Mouse (Mus musculus): ENCODE data around the gene Grhpr.
"Not testable (repeated sequence)": the region's sequence is repeated elsewhere in the genome, so short reads cannot be mapped to it uniquely, and the experiment has no call there.

The Grhpr gene

GRCm38 (mm10) chr4:44974331-44974730, 6.9 kb upstream of the Grhpr start:
- no peak for DNase-seq (ENCODE audit: low spot score)

- no peak for DNase-seq (ENCODE audit: low spot score)
These were observed 5.1 kb upstream of the Grhpr start for GRCm38 (mm10) chr4:44976026-44976615.

- DNase-seq (ENCODE audit: low spot score) = no peak
These were observed 4.1 kb upstream of the Grhpr start for GRCm38 (mm10) chr4:44976921-44977710.

- no peak for DNase-seq (ENCODE audit: low spot score)
These were observed 3.0 kb upstream of the Grhpr start for GRCm38 (mm10) chr4:44978175-44978574.

- no peak for DNase-seq (ENCODE audit: low spot score)
These were observed 1.3 kb upstream of the Grhpr start for GRCm38 (mm10) chr4:44979794-44980338.

- DNase-seq (ENCODE audit: low spot score) = no peak
These were observed 736 bp downstream of the Grhpr start for GRCm38 (mm10) chr4:44981974-44982287.

GRCm38 (mm10) chr4:44982440-44983130, 1.4 kb downstream of the Grhpr start:
- no peak for DNase-seq (ENCODE audit: low spot score)

- DNase-seq (ENCODE audit: low spot score) = no peak
These were observed 2.0 kb downstream of the Grhpr start for GRCm38 (mm10) chr4:44983131-44983740.

GRCm38 (mm10) chr4:44990560-44990959, 9.4 kb downstream of the Grhpr start:
- no peak for DNase-seq (ENCODE audit: low spot score)

- not testable (repeated sequence) for DNase-seq (ENCODE audit: low spot score)
These were observed 11.1 kb downstream of the Grhpr start for GRCm38 (mm10) chr4:44992330-44992729.

- DNase-seq (ENCODE audit: low spot score) = not testable (repeated sequence)
These were observed 12.0 kb downstream of the Grhpr start for GRCm38 (mm10) chr4:44993179-44993578.

GRCm38 (mm10) chr4:44993847-44994246, 12.7 kb downstream of the Grhpr start:
- DNase-seq (ENCODE audit: low spot score) = no peak

- no peak for DNase-seq (ENCODE audit: low spot score)
These were observed 13.6 kb downstream of the Grhpr start for GRCm38 (mm10) chr4:44994776-44995175.

- no peak for DNase-seq (ENCODE audit: low spot score)
These were observed 16.9 kb downstream of the Grhpr start for GRCm38 (mm10) chr4:44998071-44998470.

- no peak for DNase-seq (ENCODE audit: low spot score)
These were observed 18.8 kb downstream of the Grhpr start for GRCm38 (mm10) chr4:45000001-45000400.

GRCm38 (mm10) chr4:45005452-45005851, 24.3 kb downstream of the Grhpr start:
- no peak for DNase-seq (ENCODE audit: low spot score)

- no peak for DNase-seq (ENCODE audit: low spot score)
These were observed 29.7 kb downstream of the Grhpr start for GRCm38 (mm10) chr4:45010806-45011415.

- no peak for DNase-seq (ENCODE audit: low spot score)
These were observed 30.4 kb downstream of the Grhpr start for GRCm38 (mm10) chr4:45011581-45012104.

GRCm38 (mm10) chr4:45012105-45012975, 31.1 kb downstream of the Grhpr start, which contains the start of gene Zbtb5:
Gene Zbtb5, minus strand, starts transcription at chr4:45012412.
- DNase-seq (ENCODE audit: low spot score) = peak; percentile 100

GRCm38 (mm10) chr4:45013031-45013431, 31.8 kb downstream of the Grhpr start:
- no peak for DNase-seq (ENCODE audit: low spot score)

- DNase-seq (ENCODE audit: low spot score) = no peak
These were observed 32.3 kb downstream of the Grhpr start for GRCm38 (mm10) chr4:45013537-45013936.
